Mouse (Mus musculus) G1E (cell line): ENCODE measurements at regions not wholly inside any gene's neighbourhood (a gene's known extent, or its start where the extent isn't known, plus 50 kb on each side); places are given as distances from the start of the nearest gene placed in this dataset.

Experiments
- CTCF ChIP-seq: IDR thresholded peaks from 2 replicates; pipeline ENCODE4 v1.5.1; 2012; ENCODE audit warnings: low read depth, low read length, inconsistent platforms, mixed read lengths
- GATA1 ChIP-seq: IDR thresholded peaks from 2 replicates; pipeline ENCODE4 v1.6.1; 2012; ENCODE audit warnings: borderline replicate concordance, low read length, inconsistent platforms, mixed read lengths
- POLR2AphosphoS5 ChIP-seq: IDR thresholded peaks from 2 replicates; pipeline ENCODE4 v1.6.1; 2012; ENCODE audit warnings: low read depth, low read length, inconsistent platforms; ENCODE audit not compliant: insufficient replicate concordance
- TAL1 ChIP-seq: conservative IDR thresholded peaks from 2 replicates; pipeline ENCODE4 v1.6.1; 2012; ENCODE audit warnings: low read depth, low read length, inconsistent platforms, mixed read lengths

- TF ChIP-seq CTCF (no peak), POLR2AphosphoS5 (no peak), GATA1 (no peak), TAL1 (no peak)
These were observed 339.7 kb downstream of the Epha4 start for GRCm38 (mm10) chr1:77175214-77175613.
